28 mouse cellular contexts compared by ENCODE assay signal in the genomic region with DNA sequence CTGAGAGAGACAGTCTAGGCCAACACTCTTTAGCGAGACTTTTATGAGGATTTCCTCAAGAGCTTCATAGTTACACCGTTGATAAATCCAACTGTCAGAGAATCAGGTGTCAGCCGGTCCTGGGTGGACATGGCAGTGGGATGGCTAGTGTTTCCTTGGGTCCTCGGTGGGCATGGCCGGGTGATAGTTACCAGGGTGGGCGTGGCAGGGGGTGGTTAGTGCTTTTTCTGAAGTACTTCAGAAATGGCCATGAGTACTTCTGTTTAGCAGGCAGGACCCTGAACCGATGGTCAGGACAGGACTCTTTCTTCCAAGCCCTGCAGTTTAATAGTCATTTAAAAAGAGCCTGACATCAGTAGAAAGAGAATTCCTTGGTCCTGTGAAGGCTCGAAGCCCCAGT.
"Had no signal": no experiment of that assay in that cellular context is flagged by ENCODE, and none has a peak within 500 bp of the region (broad histone marks: within the 10 kb centered on the region; RNA-seq: fewer than 3 reads in every experiment).

No protein-coding gene starts in this region.

- DNase-seq: heart, postnatal 10 days; heart, postnatal 14 days; heart, postnatal 36 days; heart, postnatal 4 days; kidney, adult 11 months; kidney, adult 18-20 months; kidney, adult 2 months; kidney, adult 8-10 months; kidney, adult 9 months; kidney, postnatal 10 days; kidney, postnatal 14 days; kidney, postnatal 4 days; layer of hippocampus, adult 9-11 months; layer of hippocampus, postnatal 36 days had no signal

- H3K36me3 ChIP-seq: hindbrain, embryonic 12.5 days; hindbrain, embryonic 13.5 days; hindbrain, embryonic 15.5 days; intestine, embryonic 15.5 days had no signal

- H3K9me3 ChIP-seq: heart, embryonic 12.5 days; heart, embryonic 15.5 days; hindbrain, embryonic 10.5 days; hindbrain, embryonic 12.5 days; hindbrain, embryonic 13.5 days; hindbrain, embryonic 15.5 days; intestine, embryonic 15.5 days had no signal

- H3K27ac ChIP-seq: heart, embryonic 13.5 days; heart, embryonic 15.5 days; hindbrain, embryonic 10.5 days; hindbrain, embryonic 12.5 days; hindbrain, embryonic 13.5 days; hindbrain, embryonic 14.5 days; hindbrain, embryonic 15.5 days; hindbrain, postnatal 0 days; intestine, embryonic 15.5 days; kidney, embryonic 15.5 days; kidney, postnatal 0 days; layer of hippocampus, adult 2 months; left cerebral cortex, adult 2 months had no signal

- H3K4me3 ChIP-seq: heart, embryonic 12.5 days; heart, embryonic 13.5 days; heart, embryonic 15.5 days; hindbrain, embryonic 10.5 days; hindbrain, embryonic 12.5 days; hindbrain, embryonic 13.5 days; hindbrain, embryonic 15.5 days; intestine, embryonic 15.5 days; kidney, embryonic 15.5 days; layer of hippocampus, adult 2 months; left cerebral cortex, adult 2 months had no signal

- H3K4me1 ChIP-seq: hindbrain, embryonic 13.5 days; hindbrain, embryonic 15.5 days; intestine, embryonic 15.5 days had no signal

- H3K27me3 ChIP-seq: heart, embryonic 12.5 days; heart, embryonic 13.5 days; heart, embryonic 15.5 days; hindbrain, embryonic 12.5 days; hindbrain, embryonic 13.5 days; hindbrain, embryonic 15.5 days; intestine, embryonic 15.5 days; kidney, embryonic 15.5 days had no signal
